Mouse (Mus musculus): ENCODE measurements around the gene Josd2.

The Josd2 gene

DNA sequence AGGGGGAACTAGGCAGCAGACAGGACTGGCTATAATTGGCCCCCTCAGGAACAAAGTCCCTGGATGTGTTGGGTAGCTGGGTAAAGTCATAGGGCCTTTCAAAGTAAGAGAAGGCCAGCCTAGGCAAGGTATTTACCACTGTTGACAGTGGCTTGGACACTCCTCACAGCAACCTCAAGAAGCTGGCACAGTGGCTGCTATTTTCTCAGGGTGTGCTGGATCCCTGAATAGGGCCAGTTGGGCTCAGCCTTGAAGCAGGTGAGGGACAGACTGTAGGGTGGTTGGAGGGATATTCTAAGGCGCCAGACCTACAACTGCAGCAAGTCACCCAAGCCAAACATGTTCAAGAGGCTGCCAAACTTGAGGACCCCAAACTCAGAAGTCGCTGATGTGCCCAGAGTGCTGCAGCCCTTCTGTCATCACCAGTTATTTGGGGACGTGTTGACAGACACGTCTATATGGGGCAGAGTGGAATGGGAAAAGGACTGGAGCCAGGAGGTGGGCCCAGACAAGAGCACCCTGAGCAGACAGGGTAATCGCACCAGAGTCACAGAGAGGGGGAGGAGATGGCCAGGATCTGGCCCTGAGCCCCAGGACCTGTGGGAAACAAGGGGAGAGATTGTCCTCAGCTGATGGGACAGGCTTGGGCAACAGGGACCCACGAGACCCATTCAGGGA is 4.2 kb downstream of the Josd2 start:
- DNase-seq (ENCODE audit: low spot score in 2 of 2) = no peak

DNA sequence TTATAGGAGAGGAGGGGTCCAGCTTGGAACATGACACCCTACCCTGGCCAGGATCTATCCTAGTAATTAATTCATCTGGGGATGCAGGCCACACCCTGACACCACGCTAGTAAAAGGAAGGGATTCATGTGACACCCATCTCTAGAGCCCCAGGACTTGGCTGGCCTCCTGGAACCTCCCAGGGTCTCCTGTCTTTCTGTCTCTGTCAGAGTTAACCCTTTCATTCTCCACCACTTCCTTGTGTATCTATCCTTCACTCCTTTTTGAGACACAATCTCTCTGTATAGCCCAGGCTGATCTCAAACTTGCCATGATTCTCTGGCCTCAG is 4.7 kb downstream of the Josd2 start:
- DNase-seq (ENCODE audit: low spot score in 2 of 2) = peak in 1 of 2 experiments; percentile 16

DNA sequence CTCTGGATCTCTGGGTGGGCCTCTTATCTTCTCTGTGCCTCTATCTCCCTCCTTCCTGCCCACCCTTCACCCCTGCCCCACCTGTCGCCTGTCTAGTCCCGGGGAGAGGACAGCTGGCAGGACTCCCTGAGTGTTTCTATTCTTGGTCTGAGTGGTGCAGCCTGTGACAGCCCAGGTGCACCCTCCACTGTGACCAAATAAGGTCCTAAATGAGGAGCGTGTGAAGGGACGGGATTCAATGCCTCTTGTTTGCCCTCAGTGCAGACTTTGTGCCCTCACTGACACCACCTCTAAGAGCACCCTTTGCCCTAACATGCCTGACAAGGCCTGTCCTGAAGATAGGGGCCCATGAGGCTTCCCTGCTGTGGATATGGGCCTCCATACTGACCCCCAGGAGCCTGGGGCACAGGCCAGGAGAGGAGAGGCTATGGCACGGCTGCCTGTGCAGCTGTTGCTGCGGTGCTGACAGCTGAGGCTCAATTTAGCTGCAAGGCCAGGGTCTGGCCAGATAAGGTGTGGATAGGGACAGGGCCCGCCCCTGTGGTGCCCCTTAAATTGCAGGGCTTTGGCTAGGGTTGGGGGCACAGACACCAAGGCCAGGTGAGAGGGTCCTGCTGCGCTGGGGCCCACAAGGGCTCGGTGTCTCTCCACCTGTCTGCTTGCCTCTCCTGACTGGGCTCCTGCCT is 5.3 kb downstream of the Josd2 start:
- DNase-seq (ENCODE audit: low spot score in 2 of 2) = peak in 1 of 2 experiments; percentile 15

DNA sequence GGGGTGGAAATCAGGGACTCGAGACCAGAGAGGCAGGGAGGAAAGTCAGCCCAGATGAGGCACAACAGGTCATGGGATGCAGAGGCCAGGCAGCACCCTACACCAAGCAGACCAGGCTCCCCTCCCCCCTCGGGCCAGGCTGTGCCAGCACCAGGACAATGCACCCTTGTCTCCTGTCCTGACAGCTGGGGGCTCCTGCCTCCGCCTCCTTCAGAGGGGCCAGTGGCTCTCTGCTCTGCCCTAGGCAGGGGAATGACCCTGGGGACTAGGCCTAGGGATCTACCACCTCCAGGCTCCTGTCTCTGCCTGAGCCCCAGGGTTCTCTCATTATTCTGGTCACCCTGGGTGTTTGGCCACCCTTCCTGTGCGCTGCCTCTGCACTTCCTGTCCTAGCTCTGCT is 6.6 kb downstream of the Josd2 start:
- peak in 1 of 2 experiments; percentile 38 for DNase-seq (ENCODE audit: low spot score in 2 of 2)

DNA sequence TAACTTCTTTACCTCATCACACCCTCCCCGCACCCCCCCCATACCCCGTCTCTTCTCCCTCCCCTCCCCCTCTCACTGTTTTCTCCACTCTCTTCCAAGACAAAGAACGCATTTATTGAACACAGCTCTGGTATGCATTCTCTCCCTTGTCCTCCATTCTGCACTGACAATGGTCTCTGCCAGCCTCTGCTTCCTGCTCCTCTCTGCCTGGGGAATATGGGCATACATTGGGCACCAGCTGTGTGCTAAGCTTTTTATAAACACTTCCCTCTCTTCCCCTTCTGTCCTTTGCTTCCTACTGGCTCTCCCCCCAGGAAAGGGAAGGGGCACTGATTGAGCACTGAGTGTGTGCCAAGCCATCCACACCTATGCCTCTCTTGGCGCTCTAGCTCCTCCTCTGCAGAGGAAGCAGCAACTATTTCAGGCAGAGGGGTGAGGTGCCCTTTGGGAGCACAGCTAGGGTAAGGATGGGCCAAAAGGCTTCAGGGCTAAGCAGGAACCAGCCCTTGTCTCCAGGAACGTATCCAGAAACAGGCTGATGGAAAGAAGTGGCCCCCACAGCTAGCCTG is 7.3 kb downstream of the Josd2 start:
- peak in 1 of 2 experiments; percentile 13 for DNase-seq (ENCODE audit: low spot score in 2 of 2)

DNA sequence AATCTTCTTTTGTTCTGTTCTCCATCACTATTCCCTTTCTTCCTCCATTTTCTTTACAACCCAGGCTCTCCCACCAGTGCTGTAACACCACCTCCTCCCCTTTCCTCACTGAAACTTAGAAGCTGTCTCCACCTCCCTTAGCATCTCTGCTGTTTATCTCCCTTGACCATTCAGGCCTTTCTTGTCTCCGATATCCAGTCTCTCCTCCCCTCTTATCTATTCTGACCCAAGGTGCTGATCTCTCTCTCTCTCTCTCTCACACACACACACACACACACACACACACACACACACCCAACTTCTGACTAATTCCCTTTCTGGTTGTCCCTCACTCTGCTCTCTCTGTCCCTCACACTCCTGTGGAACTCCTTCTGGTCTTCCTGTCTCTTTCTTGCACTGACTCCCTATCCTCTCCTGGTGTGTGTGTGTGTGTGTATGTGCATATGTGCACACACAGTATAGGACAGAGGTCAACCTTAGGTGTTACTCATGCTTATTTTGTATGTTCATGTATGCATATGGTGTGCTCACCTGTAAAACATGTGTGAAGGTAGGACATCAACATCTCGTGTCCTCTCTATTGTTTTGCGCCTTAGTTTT is 15.2 kb downstream of the Josd2 start:
- no peak for DNase-seq (ENCODE audit: low spot score in 2 of 2)

DNA sequence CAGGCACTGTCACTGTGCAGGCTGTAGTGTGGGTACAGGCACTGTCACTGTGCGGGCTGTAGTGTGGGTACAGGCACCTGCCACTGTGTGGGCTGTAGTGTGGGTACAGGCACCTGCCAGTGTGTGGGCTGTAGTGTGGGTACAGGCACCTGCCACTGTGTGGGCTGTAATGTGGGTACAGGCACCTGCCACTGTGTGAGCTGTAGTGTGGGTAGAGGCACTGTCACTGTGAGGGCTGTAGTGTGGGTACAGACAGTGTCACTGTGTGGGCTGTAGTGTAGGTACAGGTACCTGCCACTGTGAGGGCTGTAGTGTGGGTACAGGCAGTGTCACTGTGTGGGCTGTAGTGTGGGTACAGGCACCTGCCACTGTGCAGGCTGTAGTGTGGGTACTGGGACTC is 16.3 kb downstream of the Josd2 start:
- DNase-seq (ENCODE audit: low spot score in 2 of 2) = no peak

DNA sequence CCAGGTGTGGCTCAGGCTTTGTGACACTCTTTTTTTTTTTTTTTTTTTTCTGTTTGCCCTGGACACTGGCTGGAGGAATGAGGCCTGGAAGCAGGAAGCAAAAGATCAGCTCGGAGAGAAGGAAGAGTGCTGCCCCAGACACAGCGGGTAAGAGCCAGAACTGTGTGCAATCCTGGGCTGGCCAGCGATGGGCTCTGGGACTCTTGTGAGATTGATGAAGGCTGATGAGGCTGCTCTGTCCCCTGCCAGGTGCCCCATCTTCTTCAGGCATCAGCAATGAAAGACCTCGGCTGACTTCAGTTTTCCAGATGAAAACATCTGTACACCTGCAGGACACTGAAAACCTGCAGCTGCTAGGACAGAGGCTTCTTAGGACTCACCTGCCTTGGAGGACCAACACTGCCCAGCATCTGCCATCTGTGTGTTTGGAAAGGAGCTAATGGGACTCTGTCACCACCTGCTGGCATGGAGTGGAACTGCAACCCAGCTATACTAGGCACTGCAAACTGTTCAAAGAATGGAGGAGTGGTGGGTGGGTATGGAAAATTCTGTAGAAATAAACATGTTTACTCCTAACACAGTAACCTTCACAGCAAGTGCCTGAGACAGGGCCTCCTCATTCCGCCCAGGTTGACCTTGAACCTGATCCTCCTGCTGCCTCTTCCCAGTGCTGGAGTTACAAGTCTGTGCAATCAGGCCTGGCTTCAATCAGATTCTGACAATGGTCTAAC is 17.2 kb downstream of the Josd2 start:
- peak; percentile 80 to 88 for DNase-seq (ENCODE audit: low spot score in 2 of 2)

DNA sequence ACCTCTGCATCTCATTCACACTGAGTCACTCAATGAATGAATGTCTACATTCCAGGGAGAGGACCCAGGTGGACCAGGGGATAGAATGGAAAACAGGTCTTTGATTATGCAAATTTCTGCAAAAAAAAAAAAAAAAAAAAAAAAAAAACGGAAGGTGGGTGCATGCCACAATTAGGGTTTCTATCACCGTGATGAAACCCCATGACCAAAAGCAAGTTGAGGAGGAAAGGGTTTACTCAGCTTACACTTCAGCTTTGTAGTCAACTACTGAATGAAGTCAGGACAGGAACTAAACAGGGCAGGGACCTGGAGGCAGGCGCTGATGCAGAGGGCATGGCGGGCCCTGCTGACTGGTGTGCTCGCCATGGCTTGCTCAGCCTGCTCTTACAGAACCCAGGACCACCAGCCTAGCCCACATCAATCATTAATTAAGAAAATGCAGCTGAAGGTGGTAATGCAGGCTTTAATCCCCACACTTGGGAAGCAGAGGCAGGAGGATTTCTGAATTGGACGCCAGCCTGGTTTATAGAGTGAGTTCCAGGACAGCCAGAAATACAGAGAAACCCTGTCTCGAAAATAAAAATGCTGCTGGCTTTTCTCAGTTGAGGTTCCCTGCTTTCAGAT is 17.9 kb downstream of the Josd2 start:
- no peak for DNase-seq (ENCODE audit: low spot score in 2 of 2)

DNA sequence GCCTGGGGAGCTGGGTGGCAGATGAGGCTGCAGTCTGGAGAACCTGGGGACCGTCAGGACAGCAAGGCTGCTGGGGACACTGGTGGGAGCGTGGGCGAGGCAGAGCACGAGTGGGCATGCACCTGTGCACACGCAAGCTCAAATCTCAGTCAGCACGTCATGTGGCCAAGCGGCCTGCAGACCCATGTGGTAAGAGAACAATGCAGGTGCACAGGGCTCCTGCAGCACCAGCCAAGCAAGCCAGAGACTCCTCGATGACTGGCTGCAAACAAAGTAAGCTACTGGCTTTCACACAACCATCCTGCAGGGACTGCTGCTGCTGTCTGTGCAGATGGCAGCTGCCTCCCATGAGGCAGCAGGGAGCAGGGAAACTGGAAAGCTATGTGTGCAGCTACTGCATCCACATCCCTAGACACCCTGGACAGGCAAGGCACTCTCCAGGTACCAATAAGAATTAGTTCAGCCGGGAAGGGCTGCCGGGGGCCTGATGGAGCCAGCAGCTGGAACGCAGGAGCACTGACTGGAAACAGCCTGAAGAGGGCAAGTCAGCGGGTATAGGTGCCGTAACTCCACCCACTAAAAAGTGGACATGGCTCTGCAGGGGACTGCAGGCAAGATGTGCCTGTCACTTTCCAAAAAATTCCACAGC is 19.3 kb downstream of the Josd2 start:
- DNase-seq (ENCODE audit: low spot score in 2 of 2) = peak in 1 of 2 experiments; percentile 18

DNA sequence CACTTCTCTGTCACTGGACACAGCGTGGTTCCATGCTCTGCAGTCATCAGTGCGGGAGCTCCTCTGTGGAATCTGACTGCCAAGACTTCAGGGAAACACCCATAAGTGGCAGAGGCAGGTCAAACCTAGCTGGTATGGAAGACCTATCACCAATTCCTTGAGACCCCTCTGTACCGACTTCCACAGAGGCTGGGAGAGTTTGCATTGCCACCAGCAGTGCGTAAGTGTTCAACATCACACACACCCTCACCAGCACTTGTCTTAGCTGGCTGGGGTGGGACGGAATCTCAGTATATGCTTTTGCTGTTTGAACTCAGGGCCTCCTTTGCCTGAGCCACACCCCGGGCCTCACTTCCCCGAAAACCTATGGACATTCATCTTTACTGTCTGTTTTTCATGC is 20.2 kb downstream of the Josd2 start:
- no peak for DNase-seq (ENCODE audit: low spot score in 2 of 2)

DNA sequence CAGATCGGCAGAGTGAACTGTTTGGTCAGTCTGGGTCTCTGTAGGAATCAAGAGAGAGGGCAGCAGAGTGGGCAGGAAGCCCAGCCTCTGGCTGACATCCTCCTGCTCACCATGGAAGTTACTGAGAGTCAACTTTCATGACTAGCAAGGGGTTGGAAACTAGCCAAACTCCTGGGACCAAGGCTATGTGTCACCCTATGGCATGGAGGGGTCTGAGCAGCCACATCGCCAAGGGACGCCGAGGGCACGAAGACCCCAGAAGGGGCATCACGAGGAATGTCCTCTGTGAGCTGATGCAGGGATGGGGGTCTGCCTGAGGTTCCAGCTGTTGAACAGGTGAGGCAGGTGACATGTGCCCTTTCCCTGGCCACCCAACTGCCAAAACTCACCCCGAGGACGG is 20.8 kb downstream of the Josd2 start:
- no peak for DNase-seq (ENCODE audit: low spot score in 2 of 2)

DNA sequence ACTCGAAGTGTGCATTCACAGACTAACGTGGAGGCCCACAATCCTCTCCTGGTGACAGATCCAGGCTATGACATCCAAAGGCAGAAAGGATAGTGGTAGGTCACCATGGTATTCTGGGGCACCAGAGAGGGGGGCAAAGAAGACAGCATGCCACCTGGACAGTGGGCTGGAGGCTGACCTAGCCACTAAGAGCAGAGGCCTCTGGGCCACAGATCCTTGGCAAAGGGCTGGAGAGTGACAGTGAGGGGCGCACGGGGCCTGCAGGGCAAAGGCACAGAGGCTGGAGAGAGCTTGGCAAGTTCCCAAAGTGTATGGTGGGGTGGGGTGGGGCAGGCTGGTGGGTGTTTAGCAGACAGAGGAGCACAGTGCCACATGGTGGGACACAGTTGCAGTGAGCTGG is 22.5 kb downstream of the Josd2 start:
- DNase-seq (ENCODE audit: low spot score in 2 of 2) = peak in 1 of 2 experiments; percentile 19

DNA sequence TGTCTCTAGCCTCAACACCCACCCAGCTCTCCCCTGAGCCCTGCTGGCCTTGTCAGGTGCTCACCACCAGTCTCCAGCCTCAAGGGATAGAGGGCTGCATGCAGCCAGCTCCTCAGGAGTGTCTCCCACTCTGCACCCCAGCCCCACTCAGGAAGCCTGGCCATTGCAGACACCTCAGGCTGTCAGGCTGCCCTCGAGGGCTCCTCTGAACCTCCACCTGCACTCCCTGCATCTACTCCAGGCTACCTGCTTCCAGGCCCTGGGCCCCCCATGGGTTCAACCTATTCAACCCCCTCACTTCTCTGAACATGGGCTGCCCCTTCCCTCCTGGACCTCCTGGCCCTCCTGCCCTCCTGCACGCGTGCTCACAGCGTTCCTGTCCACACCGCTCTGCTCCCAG is 23.6 kb downstream of the Josd2 start:
- no peak for DNase-seq (ENCODE audit: low spot score in 2 of 2)

DNA sequence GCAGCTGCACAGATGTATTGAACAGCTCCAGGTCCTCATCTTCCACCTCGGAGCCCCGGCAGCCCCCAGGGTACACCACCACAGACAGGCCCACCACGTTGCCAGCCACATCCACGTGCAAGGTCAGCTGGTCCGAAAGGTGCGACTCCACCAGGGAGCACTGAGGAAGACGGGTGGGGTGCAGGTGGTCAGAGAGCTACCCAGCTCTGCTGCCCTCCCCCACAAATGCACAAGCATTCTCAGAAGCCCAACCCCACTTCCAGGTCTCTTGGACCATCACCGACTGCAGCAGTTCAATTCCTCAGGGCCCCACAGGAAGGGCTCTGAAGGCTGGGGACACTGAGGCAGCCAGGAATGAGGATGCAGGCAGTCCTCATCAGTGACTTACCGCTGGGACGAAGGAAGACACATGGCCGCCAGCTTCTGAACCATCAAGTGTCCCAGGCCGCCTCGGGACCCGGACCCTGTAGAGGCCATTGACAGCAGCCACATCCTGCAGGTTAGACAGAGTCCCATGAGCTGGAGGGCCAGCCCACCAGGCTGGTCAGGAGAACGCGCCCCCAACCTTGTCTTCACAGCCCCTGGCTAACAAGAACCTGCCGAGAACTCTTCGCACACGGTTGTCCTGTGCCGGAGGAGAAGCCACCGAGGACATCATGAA is 24.5 kb downstream of the Josd2 start:
- DNase-seq (ENCODE audit: low spot score in 2 of 2) = peak in 1 of 2 experiments; percentile 16

DNA sequence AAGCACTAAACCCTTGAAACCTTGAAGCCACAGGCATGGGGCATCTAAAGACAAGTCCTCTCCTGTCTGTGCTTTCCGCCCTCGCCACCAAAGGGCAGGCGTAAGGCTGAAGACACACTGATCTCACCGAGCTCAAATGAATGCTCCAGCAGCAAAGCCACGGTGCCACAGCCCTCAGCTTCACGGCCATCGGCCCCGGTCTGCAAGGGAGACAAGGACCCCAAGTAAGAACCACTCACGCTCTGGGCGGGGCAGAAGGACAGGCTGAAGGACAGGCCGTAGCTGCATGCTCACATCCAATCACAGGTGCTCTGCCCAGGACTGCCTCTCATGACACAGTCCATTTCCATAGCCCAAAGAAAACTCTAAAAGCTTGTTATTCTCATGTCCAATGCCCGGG is 26.9 kb downstream of the Josd2 start:
- DNase-seq (ENCODE audit: low spot score in 2 of 2) = no peak

DNA sequence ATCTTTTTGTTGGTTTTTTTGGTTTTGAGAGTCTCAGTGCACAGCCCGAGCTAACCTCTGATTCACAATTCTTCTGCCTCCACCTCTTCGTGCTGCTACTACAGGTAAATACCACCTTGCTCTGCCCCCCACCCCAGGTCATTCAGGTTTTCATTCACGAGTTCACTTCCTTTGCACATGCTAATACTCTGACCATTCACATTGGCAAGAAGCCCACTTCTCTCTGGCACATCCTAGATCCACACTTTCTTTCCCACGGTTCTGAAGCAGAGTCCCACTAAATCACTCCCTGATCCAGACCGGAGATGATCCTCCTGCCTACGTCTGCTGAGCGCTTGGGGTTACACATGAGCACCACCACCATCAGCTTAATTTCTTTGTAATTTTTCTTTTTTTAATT is 27.3 kb downstream of the Josd2 start:
- no peak for DNase-seq (ENCODE audit: low spot score in 2 of 2)

DNA sequence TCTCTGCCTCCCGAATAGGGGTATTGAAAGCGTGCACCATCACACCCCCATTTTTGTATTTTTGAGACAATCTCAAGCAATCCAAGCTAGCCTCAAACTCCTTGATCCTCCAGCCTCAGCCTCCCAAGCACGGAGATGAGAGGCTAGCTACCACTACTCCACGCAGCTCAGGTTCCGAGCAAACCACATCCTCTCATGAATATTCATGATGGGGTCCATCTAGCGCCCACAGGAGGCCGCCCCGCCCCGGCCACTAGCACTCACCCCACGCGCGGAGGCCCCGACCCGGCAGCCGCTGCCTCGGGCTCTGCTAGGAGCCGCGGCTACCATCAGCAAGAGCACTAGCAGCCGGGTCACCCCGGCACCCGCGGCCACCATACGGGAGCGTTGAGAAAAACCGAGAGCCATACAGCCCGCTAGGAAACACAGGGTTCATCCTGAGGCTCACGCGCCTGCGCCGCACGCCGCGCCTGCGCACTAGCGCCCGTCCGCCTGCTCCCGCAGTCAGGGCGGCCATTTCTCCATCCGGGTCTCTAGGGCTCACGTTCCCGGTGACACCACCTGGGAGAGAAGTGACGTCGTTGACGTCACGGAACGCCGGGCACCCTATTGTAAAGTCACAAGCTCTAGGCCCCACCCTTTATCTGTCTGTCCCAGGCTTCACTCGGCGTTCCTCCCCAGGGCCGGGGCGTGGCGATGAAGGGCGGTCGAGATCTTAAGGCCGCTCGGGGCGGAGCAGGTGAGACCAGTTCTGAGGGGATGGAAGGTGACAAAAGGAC is 28.4 kb downstream of the Josd2 start, which contains the start of the genes Emc10 and Fam71e1:
TSS of gene Emc10 (minus strand) at position 538 of the 779 bp plus-strand sequence.
TSS of gene Fam71e1 (plus strand) at position 590 of the 779 bp plus-strand sequence.
- DNase-seq (ENCODE audit: low spot score in 2 of 2) = peak; percentile 97 to 98

DNA sequence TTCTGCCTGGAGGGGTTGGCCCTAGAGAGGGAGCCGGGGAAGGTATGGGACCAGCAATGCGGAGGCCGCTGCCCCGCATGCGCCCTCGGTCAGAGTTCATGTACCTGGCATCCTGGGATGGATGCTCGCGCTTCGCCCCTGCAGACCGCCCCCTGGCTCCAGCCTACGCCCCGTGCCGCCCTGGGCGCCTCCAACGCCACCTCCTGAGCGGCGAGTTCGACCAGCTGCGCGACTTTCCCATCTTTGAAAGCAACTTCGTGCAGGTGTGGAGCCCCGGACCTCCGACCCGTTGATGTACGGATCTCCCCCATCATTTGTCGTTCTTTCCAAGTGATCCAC is 29.0 kb downstream of the Josd2 start:
- DNase-seq (ENCODE audit: low spot score in 2 of 2) = no peak
